Mouse (Mus musculus) frontal cortex, postnatal 10 days (tissue): Measurements from ENCODE around the gene Tmem14a.
"Not testable (repeated sequence)": the region's sequence is repeated elsewhere in the genome, so short reads cannot be mapped to it uniquely, and the experiment has no call there.

Experiments used
- DNase-seq, 2 experiments: peaks; one replicate each; pipeline ENCODE4 v3.0.0; 2022; ENCODE audit warnings: low spot score in 2 of 2, mixed read lengths in 1 of 2

Gene Tmem14a

DNA sequence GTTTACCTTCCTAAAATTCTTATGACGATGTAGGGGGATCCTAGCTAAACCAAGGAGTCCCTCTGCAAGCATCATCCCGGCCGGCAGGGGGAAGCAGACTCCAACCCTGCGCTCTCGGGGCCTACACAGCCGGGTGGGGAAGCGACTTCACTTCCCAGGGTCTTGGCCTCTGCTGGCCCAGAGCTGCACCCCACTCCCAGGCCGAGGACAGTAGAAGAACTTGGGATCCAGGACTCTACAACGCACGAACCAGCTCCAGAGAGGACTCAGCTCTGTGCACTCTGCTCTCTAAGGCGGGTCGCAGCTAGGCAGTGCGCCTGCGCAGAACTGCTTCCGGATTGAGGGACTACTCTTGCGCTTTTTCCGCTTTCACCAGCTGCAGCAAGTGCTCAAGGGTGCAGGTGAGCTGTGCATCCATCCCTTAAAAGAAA, at the start of gene Tmem14a:
Gene Tmem14a (plus strand): TSS at position 87 of the 431 bp plus-strand sequence.
- peak; percentile 75 to 85 for DNase-seq

DNA sequence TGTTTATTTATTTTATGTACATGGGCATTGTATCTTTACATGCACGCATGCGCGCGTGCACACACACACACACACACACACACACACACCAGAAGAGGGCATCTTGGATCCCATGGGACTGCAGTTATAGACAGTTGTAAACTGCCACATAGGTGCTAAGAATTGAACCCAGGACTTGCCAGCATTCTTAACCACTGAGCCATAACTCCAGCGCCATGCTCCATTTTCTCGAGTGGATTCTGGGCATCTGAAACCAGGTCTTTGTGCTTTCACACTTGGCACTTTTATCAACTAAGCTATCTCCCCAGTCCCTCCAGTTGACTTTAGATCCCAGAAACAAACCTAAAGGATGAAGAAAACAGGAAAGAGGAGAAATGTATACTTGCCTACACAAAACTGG, 33.2 kb upstream of the Tmem14a start:
- DNase-seq, result no peak

DNA sequence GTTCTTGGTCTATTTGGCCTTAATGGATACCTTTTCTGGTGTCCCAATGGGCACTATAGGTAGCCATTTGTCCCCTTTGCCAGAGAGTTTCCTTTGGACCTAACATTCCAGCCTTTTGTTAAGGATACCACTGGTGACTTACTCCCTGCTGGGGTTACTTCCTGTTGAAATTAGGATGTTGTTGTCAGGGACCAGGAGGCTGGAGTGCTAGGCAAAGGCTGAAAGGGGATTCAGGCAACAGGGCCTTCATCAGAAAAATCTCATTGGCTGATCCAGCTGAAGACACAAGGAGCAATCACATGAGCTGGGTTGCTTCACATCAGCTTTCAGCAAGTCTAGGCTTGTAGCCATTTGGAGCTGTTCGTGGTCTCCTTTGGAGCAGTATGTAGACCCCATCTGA, 12.1 kb upstream of the Tmem14a start:
- DNase-seq, result no peak

DNA sequence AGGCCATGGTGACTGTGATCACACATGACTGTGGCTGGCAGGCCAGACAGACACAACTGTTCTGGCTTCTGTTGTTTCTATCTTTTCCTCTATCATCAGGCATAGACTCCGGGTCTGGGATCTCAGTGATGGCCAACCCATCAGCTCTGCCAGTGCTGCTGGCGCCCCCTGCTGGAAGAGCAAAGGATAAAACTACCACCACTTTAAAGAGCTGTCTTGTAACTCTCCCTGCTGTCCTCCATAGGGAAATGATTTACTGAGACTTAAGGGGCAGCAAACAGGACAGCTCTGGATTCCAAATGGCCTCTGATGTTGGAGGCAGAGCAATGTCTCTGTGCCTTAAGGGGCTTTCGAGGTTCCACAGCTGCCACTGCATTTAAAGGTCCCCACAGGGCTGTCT, 4.8 kb upstream of the Tmem14a start:
- DNase-seq, result not testable (repeated sequence)

DNA sequence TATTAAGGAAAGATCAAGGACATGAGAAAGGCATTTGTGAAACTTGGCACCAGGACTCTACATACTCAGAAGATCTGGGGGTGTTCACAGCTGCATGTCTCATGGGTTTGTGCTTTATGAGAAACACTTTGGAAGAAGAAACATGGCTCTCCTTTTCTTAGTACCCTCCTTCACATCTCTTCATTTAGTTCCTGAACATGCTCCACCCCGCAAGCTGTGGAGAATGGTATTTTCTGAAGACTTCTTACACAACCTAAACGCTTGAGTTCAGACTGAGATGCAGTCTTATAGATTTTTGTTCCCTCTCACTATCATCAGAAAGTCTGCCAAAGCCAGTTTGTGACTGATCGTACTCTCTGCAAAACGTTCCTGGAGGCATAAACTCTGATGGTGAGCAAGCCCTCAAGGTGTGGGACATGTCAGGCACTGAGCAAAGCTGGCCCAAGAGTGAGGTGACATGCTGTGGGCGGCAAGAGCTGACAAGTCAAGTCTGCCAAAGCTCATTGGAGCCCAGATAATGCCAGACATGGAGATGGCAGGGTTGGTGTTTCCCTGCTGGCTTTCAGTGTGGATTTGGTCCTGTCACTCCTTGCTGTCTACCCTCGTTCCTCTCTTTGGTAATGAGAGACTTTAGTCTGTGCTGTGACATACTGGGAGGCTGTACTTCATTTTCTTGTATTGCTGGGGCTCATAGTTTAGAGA, 4.2 kb upstream of the Tmem14a start:
- DNase-seq, result peak in 1 of 2 experiments; percentile 11

DNA sequence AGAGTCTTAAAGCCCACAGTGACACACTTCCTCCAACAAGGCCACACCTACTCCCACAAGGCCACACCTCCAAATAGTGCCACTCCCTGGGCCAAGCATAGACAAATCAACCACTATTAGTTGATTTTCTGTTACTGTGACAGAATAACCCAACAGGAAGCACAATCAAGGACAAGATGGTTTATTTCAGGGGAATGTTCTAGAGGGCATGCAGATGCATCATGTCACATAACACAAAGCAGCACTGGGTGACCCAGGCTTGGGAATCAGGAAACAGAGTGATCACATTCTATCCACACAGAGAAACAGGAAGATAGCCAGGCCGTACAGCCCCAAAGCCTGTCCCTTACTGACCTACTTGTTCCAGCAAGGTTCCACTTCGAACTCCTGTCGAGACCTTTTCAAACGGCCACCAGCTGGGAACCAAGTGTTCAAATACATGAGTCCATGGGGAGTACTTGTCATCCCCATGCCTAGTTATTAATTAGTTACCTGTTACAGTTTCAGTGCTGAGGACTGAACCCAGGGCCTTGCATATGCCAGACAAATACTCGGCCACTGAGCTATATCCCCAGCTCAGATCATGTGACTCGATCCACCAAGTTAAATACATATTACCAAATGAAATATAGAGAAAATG, 9.5 kb downstream of the Tmem14a start:
- no peak for DNase-seq

DNA sequence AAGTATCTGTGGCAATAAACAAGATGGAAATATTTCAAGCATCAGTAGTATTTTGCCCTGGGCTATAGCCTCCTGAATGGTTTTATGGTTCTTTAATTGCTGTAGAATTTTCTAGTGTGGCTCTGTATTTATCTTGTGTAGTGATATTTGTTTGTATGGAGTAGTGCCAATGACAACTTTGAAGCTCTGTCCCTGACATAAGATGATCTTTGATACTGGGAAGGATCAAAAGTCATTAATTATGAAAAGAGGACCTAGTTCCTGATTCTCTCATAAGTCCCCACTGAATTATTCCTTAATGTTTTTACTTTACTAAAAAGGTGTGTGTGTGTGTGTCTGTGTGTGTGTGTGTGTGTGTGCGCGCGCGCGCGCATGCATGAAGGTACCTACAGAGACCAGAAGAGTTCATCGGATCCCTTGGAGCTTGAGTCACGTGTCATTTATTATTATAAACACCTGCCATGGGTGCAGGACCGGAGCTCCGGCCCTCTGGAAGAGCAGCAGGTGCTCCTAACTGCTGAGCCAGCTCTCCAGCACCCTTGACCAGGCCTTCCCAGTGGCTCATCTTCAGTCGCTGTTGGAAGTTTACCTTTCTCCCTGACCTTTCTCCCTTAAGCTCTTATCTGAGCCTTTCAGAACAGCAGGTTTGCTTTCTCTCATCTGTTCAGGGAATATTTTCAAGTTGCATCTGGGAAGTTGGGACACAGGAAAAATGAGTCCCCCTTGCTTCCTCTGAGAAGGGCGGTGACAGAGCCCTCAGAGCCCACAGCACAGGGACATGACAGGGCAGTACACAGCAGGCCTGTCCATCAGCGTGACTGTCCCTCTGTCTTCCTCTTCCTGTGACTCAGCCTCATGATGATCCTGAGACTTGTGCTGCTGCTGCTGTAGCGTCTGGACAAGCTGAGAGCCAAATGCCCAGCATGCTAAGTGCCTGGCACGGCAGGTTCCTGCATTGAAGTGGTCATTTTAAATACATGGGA, 10.7 kb downstream of the Tmem14a start:
- DNase-seq, result not testable (repeated sequence)

DNA sequence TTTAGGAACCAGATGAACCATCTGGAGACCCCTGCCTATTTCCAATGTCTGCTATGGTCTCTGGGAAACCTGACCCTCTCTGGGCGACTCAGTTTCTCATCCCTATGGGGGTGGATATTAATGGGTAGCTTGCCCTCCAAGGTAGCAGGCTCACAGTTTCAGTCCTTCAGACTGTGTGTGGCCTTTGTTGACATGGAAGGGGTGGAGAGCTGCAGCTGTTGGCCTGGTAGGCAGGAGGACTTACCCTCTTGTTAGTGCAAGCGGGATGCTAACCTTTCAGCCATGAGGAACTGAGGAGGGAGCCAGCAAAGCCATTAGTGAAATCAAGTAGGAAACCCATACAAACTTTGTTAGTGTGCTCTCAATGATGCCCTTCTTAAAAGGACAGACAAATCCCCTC, 12.0 kb downstream of the Tmem14a start:
- DNase-seq, result no peak

DNA sequence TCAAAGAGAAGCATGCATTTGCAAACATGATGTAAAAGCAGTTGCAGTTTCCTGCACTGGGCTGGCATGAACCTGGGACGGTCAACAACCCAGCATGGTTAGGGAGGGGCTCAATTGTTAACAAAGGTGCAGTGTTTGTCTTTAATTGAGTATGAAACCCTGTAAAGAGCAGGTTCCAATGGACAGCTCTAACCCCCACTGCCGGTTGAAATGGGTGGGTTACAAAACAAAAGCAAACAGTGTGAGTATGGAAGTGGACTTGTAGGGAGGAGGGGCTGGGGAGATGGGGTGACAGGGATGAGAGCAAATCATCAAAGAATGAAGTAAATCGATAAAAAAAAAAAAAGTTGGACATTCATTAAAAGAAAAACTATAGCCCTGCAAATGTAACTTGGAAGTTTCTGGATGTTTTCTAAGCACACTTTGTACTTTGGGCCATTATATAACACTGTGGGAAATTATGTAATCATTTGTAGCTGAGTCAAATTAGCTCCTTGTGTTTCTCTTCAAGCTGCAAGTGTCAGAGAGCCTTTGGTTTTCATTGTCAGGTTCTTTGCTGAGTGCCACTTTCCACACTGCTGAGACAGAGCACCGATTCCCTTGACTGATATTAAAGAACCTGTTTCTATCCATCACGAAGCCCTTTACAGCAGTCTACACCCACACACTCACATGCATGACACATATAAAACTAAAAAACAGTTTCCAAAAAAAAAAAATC, 13.5 kb downstream of the Tmem14a start:
- DNase-seq, result peak in 1 of 2 experiments; percentile 9

DNA sequence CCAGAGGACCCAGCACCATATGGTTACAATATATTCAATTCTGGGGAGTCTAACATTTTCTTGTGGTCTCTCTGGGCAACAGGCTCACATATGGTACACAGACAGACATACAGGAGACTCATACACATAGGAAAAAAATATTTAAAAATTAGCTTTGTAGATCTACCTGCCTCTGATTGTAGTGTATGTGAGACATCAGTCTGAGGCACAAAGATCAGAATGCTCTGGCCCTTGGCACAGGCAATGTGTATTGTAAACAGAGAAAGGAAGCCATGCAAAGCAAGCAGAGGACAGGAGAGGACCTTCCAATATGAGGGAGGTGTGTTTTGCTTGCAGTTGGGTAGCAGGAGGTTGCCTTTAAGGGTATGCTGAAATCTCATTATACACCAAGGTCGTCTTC, 14.1 kb downstream of the Tmem14a start:
- DNase-seq, result no peak

DNA sequence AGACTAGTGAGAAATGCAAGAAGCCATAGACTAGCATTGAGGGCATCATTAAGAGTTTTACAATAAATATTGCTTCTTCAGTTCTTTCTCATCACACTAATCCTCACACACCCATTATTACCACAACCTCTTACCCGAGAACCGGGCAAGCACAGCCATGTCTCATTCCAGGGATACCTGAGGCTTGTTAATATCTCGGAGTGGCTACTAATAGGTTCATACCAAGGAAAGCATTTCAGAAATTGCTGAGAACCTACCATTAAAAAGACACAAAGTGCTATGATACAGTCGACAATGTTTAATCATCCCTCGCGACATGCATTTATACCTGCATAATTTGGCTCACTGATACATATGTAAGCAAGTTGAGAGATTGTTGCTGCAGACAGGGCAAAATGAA, 17.0 kb downstream of the Tmem14a start:
- DNase-seq, result no peak

DNA sequence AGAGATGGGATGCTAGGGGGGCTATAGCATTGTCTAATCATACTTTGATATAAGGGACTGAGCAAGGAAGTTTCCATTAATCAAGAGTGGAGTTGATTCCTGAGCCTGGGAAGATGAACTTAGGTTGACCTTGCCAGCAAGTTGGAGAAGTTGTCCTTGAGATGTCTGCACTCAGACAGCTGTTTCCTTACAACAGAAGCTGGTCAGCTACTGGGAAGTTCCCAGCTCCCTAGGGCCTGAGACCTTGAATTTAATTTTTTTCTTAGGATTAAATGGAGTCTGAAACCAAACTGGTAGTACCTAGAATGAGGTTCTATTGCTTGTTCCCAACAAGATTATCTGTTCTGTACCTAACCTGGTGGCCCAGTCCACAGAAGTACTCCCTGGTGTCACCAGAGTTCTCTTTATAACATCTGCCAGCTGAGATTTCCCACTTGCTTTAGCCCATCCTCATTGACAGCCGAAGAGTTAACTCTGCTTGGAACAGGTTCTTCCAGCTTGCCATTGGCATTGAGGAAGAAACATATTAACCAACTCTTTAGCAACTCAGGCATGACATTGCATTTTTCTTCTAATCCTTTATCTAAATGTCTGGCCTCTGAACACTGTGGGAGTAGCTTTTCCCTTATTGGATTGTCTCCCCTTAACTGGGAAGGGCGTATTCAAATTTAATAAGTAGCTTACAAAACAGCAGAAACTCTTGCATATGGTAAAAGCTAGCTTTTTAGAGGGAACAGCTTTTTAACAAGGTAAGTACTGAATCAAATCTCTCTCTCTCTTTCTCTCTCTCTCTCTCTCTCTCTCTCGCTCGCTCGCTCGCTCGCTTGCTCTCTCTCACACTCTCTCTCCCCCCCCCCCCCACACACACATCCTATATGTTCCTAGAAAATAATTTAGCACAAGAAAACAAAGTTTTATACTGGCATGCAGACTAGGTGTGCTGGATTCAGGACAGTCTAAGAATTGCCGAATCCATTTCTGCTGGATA, 21.8 kb downstream of the Tmem14a start, which contains the start of gene Gsta3:
Gene Gsta3 (plus strand): TSS at position 679 of the 988 bp plus-strand sequence.
- no peak for DNase-seq

DNA sequence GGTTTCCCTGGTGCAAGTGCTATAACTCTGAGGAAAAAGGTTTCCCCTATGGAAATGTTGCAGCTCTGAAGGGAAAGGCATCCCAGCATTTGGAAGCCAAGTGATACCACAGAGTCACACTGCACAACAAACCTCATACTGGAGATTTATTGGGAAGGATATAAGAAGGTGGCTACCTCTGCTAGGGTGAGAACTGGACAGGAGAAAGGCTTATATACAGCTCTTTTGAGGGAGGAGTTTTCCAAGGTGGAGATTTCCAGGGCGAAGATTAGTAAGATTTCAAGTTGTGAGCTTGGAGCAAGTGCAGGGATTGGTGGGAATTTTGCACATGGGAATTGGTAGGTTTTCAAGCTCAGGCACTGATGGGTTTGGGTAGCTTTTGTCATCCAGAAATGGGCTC, 22.7 kb downstream of the Tmem14a start:
- no peak for DNase-seq

DNA sequence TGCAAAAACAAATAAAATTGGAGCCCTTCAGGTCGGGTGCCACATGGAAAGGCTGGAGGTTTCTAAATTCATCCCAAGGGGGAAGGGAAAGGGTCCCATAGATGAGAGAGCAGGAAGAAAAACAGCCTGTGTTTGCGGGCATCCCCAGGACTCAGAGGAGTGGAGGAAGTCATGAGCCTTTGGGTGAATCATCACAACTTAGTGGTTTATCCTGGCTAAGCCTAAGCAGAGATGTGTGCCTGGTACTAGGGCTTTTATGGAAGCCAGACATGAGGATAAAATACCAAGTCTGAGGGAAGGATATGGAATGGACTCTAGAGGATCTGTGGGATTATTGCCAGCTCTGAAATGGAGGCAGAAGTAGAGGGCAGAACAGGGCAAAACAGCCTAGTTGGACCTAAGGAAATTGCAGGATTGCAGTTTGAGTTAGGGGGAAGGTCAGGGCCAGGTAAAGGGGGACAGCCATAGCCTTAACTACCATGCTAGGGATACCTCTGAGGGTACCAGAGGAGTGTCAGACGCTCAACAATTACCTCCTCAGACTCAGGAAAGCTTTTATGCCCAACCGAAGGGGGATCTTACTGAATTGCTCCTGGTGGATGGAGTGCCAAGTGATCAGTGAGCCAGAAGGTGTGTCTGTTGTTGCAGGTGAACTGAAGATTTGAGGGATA, 26.1 kb downstream of the Tmem14a start:
- DNase-seq, result no peak

DNA sequence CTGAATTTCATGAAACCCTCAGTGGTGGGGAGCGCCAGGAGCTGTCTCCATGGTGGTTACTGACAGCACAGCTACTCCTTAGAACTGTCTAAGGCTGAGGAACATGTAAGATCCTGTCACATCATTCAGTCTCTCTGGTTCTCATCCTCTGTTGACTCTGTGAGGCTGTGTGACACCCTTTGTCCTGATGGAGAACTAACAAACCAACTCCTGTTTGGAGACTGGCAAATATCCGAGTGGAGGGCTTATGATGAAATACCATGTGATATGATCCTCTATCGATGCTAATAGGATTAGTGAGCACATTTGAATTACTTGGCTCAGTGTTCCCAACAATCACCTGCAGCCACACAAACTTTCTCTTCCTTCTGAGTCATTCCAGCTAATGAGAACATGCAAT, 27.8 kb downstream of the Tmem14a start:
- DNase-seq, result no peak

DNA sequence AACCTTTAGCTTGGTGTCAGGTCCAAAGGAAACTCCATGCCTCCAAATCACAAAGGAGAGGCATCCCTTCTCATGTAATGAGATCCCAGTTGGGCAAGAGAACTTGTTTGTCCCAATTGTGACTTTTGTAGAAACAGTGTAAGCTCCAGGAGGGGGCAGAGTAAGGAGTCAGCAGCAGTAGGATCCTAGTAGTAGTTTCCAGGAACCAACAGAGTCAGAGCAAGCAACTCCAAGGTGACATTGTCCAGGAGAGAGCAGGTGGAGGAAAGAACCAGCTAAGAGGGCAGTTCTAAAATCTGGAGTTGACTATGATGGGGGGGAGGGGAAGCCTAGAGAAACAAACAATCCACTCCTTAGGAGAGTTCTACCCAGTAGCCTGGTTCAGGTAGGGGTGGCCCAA, 29.5 kb downstream of the Tmem14a start:
- no peak for DNase-seq

DNA sequence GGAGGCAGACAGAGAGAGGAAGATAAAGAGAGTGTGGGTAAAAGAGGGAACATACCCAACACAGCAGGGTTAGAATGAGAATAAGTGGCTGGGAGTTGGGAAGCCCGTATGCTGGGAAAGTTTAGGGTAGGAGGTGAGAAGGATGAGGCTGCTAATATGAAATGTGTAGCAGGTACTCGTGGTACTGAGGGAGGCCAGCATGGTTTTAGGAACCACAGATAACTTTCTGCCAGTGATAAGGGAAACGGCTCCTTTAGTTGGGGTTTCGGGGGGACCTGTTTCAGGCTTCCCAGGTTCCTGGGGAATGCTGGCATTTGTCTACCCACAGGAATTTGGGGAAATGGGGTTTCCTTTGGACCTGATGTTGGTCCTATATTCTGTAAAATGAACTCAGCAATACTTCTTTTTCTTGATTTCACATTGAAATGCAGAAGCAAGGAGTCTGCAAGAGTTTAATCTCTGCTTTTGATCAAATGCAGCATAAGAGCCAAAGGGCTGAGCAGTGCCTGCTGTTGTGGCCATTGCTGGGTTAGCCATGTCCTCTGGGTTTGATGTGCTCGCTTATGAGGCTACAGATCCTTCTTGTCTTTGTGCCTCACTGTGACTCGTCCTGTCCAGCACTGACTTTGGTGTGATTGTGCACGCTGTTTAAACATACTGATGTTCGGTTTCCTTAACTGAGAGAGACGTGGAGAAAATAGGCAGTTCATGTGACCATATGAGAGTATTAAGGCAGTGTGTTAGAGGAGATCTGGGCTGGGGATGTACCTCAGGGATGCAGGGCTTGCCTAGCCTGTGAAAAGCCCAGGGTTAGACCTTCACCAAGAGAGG, 30.4 kb downstream of the Tmem14a start:
- DNase-seq, result no peak

DNA sequence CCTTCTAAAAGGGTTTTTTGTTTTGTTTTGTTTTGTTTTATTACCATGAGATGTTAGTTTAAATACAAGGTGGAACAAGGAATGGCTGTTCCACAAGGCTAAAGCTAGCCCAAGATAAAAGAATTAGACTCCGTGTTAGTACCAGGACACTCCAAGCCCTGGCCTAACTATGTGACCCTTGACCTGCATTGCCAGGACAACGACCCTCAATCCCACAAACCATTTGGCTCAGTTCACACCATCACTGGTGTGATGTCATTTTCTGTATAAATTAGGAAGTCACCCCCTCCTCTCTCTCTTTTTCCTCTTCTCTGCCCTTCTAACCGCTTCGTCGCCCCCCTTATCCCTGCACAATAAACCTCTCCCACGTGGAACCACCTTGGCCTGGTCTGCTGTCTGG, 33.3 kb downstream of the Tmem14a start:
- DNase-seq, result no peak
